Mouse (Mus musculus) CH12.LX (cell line): Measurements from ENCODE around the gene Wdr24. TPM values are rescaled to one million over a fixed set of nuclear protein-coding genes. Genes with fewer than 3 reads are reported as not detected.

Source experiments
- DNase-seq: peaks from one replicate; pipeline ENCODE4 v3.0.0-alpha.2; 2013; ENCODE audit errors: extremely low read depth
- H3K27ac ChIP-seq: 2 replicates; pipeline ENCODE4 v1.5.1; 2012; ENCODE audit warnings: low read depth, mild to moderate bottlenecking, control low read depth, moderate library complexity; ENCODE audit not compliant: insufficient read depth
- H3K27me3 ChIP-seq: replicated peaks from 2 replicates; pipeline ENCODE3; 2012; ENCODE audit warnings: inconsistent platforms
- H3K36me3 ChIP-seq, 2 experiments: replicated peaks in 1 of 2; 2 replicates each; pipeline versions ENCODE3 to v1.6.1; 2012; ENCODE audit warnings: inconsistent platforms in 1 of 2, low read length in 1 of 2, mild to moderate bottlenecking in 1 of 2, mixed read lengths in 1 of 2, moderate library complexity in 1 of 2; ENCODE audit not compliant: control insufficient read depth in 1 of 2, insufficient read depth in 1 of 2
- H3K4me1 ChIP-seq, 2 experiments: 2 replicates each; pipeline ENCODE4 v1.6.1; 2012; ENCODE audit warnings: inconsistent platforms in 1 of 2, moderate library complexity in 1 of 2; ENCODE audit not compliant: insufficient read depth in 2 of 2, control insufficient read depth in 1 of 2
- H3K4me2 ChIP-seq: 2 replicates; pipeline ENCODE4 v1.6.1; 2012; ENCODE audit warnings: low read depth, mild to moderate bottlenecking, control low read depth; ENCODE audit not compliant: poor library complexity, insufficient read depth, severe bottlenecking
- H3K4me3 ChIP-seq, 3 experiments: fragments of 150-350 bp in 1 of 3; sonication (generic) in 1 of 3; replicated peaks in 1 of 3; 2 replicates each; pipeline versions ENCODE3 to v1.5.1; 2011 to 2012; ENCODE audit warnings: low read depth in 2 of 3, low read length in 2 of 3, mild to moderate bottlenecking in 2 of 3, moderate library complexity in 2 of 3, control low read depth in 1 of 3, improper control_type of control experiment in 1 of 3, inconsistent platforms in 1 of 3, mixed read lengths in 1 of 3; ENCODE audit not compliant: poor library complexity in 1 of 3
- H3K79me2 ChIP-seq: replicated peaks from 2 replicates; pipeline ENCODE4 v1.6.1; 2012; ENCODE audit warnings: mild to moderate bottlenecking, moderate library complexity; ENCODE audit not compliant: control insufficient read depth, poor library complexity, insufficient read depth, severe bottlenecking; ENCODE audit errors: extremely low read depth
- H3K9ac ChIP-seq: 2 replicates; pipeline ENCODE4 v1.6.1; 2012; ENCODE audit warnings: low read depth, mild to moderate bottlenecking, control low read depth, moderate library complexity; ENCODE audit not compliant: insufficient read depth
- H3K9me3 ChIP-seq: replicated peaks from 2 replicates; pipeline ENCODE3; 2012; ENCODE audit warnings: low read length, inconsistent platforms, mixed read lengths
- CHD1 ChIP-seq: IDR thresholded peaks from 2 replicates; pipeline ENCODE4 v1.6.1; 2012; ENCODE audit warnings: low read depth, low read length, improper control_type of control experiment, inconsistent platforms
- CTCF ChIP-seq, 2 experiments: IDR thresholded peaks in 1 of 2; conservative IDR thresholded peaks in 1 of 2; 2 replicates each; pipeline ENCODE4 v1.5.1; 2011 to 2012; ENCODE audit warnings: low read depth in 2 of 2, low read length in 2 of 2, improper control_type of control experiment in 1 of 2, inconsistent platforms in 1 of 2, mild to moderate bottlenecking in 1 of 2, moderate library complexity in 1 of 2
- ELF1 ChIP-seq: IDR thresholded peaks from 2 replicates; pipeline ENCODE4 v1.6.1; 2014; ENCODE audit warnings: low read depth, mild to moderate bottlenecking, inconsistent platforms, low read length, improper control_type of control experiment
- EP300 ChIP-seq: IDR thresholded peaks from 2 replicates; pipeline ENCODE4 v1.6.1; 2011; ENCODE audit warnings: low read length, improper control_type of control experiment
- HCFC1 ChIP-seq: IDR thresholded peaks from 2 replicates; pipeline ENCODE4 v1.6.1; 2012; ENCODE audit warnings: low read depth, mild to moderate bottlenecking, inconsistent platforms, low read length, improper control_type of control experiment
- IRF4 ChIP-seq: IDR thresholded peaks from 2 replicates; pipeline ENCODE4 v1.6.1; 2014; ENCODE audit warnings: low read depth, mild to moderate bottlenecking, inconsistent platforms, low read length, improper control_type of control experiment
- JUN ChIP-seq: IDR thresholded peaks from 2 replicates; pipeline ENCODE4 v1.6.1; 2011; ENCODE audit warnings: low read depth, mild to moderate bottlenecking, low read length, improper control_type of control experiment, moderate library complexity; ENCODE audit not compliant: insufficient read depth
- JUND ChIP-seq: conservative IDR thresholded peaks from 2 replicates; pipeline ENCODE4 v1.6.1; 2011; ENCODE audit warnings: low read depth, low read length, improper control_type of control experiment
- KAT2A ChIP-seq: IDR thresholded peaks from 2 replicates; pipeline ENCODE4 v1.6.1; 2012; ENCODE audit warnings: low read length, improper control_type of control experiment, inconsistent platforms; ENCODE audit not compliant: insufficient replicate concordance
- MAFK ChIP-seq: IDR thresholded peaks from 2 replicates; pipeline ENCODE4 v1.6.1; 2011; ENCODE audit warnings: low read length, improper control_type of control experiment; ENCODE audit not compliant: insufficient replicate concordance
- MEF2A ChIP-seq: IDR thresholded peaks from 2 replicates; pipeline ENCODE4 v1.6.1; 2014; ENCODE audit warnings: low read depth, mild to moderate bottlenecking, inconsistent platforms, low read length, improper control_type of control experiment, borderline replicate concordance
- MXI1 ChIP-seq: IDR thresholded peaks from 2 replicates; pipeline ENCODE4 v1.6.1; 2011; ENCODE audit warnings: mild to moderate bottlenecking, low read depth, low read length, improper control_type of control experiment
- MYC ChIP-seq: IDR thresholded peaks from 2 replicates; pipeline ENCODE4 v1.6.1; 2011; ENCODE audit warnings: low read depth, mild to moderate bottlenecking, improper control_type of control experiment, low read length
- NELFE ChIP-seq: IDR thresholded peaks from 2 replicates; pipeline ENCODE4 v1.6.1; 2011; ENCODE audit warnings: low read depth, low read length, improper control_type of control experiment
- NRF1 ChIP-seq: IDR thresholded peaks from 2 replicates; pipeline ENCODE4 v1.6.1; 2014; ENCODE audit warnings: low read depth, mild to moderate bottlenecking, inconsistent platforms, low read length, improper control_type of control experiment, moderate library complexity
- POLR2A ChIP-seq: IDR thresholded peaks from 2 replicates; pipeline ENCODE4 v1.6.1; 2011; ENCODE audit warnings: low read depth, mild to moderate bottlenecking, improper control_type of control experiment, low read length
- POLR2AphosphoS2 ChIP-seq: IDR thresholded peaks from 2 replicates; pipeline ENCODE4 v1.6.1; 2011; ENCODE audit warnings: low read depth, low read length, improper control_type of control experiment
- RAD21 ChIP-seq: IDR thresholded peaks from 2 replicates; pipeline ENCODE4 v1.6.1; 2011; ENCODE audit warnings: low read depth, mild to moderate bottlenecking, low read length, improper control_type of control experiment, moderate library complexity
- SIN3A ChIP-seq: IDR thresholded peaks from 2 replicates; pipeline ENCODE4 v1.6.1; 2012; ENCODE audit warnings: low read length, improper control_type of control experiment, inconsistent platforms
- TBP ChIP-seq: conservative IDR thresholded peaks from 2 replicates; pipeline ENCODE4 v1.6.1; 2011; ENCODE audit warnings: low read depth, low read length, improper control_type of control experiment
- TCF12 ChIP-seq: IDR thresholded peaks from 2 replicates; pipeline ENCODE4 v1.6.1; 2014; ENCODE audit warnings: low read depth, mild to moderate bottlenecking, inconsistent platforms, low read length, improper control_type of control experiment
- UBTF ChIP-seq: IDR thresholded peaks from 2 replicates; pipeline ENCODE4 v1.6.1; 2012; ENCODE audit warnings: low read depth, mild to moderate bottlenecking, inconsistent platforms, low read length, improper control_type of control experiment, moderate library complexity
- USF1 ChIP-seq: IDR thresholded peaks from 2 replicates; pipeline ENCODE4 v1.6.1; 2014; ENCODE audit warnings: low read depth, mild to moderate bottlenecking, inconsistent platforms, low read length, improper control_type of control experiment
- USF2 ChIP-seq: conservative IDR thresholded peaks from 2 replicates; pipeline ENCODE4 v1.6.1; 2011; ENCODE audit warnings: low read depth, low read length, improper control_type of control experiment
- ZMIZ1 ChIP-seq: IDR thresholded peaks from 2 replicates; pipeline ENCODE4 v1.6.1; 2012; ENCODE audit warnings: low read depth, mild to moderate bottlenecking, inconsistent platforms, low read length, improper control_type of control experiment
- ZNF384 ChIP-seq: IDR thresholded peaks from 2 replicates; pipeline ENCODE4 v1.6.1; 2012; ENCODE audit warnings: low read depth, low read length, improper control_type of control experiment, inconsistent platforms
- dilution Hi-C: fragments of 300-500 bp; cut with MboI; formaldehyde crosslinking; loops from 2 replicates; pipeline ENCODE4 v1.14.3; 2020; ENCODE audit warnings: low sequenced_read_pairs; ENCODE audit not compliant: extremely low pct_unique_long_range_greater_than_20kb, extremely low pct_ligation_motif_present
- in situ Hi-C: fragments of 300-500 bp; cut with MboI; formaldehyde crosslinking; loops from 3 replicates; pipeline ENCODE4 v1.14.3; 2019; ENCODE audit warnings: low sequenced_read_pairs, low pct_ligation_motif_present, low pct_unique_long_range_greater_than_20kb, mixed read lengths
- polyA plus RNA-seq: library from polyadenylated mRNA; unstranded; fragments of >175 nt; gene quantifications from 2 replicates; pipeline ENCODE4 v1.2.1, GENCODE M21; 2012; ENCODE audit warnings: low read depth; ENCODE audit not compliant: insufficient read length
- total RNA-seq, 2 experiments: library from RNA; depleted of rRNA; stranded (reverse); fragments of 300-350 nt in 1 of 2; fragments of >200 nt in 1 of 2; gene quantifications; 2 replicates each; pipeline ENCODE4 v1.2.3; 2012 to 2014

The Wdr24 gene
- total and polyA plus RNA-seq, 3 experiments: 20.4 to 28.6 (median 20.9) TPM

DNA sequence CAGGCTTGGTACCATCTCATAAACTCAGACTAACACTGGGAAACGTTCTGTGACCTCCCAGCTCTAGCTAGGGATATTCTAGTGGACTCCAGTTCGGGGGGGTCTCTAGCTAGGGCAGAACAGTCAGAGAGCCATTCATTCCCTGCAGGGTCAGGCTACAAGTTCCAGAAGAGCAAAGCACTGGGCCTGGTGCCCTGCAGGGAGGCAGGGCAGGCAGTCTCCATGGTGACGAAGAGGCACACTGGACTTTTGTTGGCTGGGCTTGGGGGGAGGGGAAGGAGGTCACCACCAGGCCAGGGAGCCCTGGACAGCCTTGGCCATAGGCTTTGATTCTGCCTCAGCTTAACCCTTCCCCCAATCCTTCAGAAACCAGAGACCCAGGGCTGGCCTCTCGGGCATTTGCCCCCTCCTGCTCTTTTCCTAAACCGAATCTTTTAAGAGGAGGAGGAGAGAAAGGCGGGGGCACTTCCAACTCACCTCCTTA, 27.8 kb upstream of the Wdr24 start, which contains the start of gene AC134908.4:
Gene AC134908.4, minus strand, starts transcription at position 51 of the 484 bp plus-strand sequence.
- Histone ChIP-seq H3K4me3 (peak within 1 kb of the TSS; percentile 64 to 78 (median 67)), H3K27me3 (peaks cover 20% of the 10 kb centered on the region), H3K9me3 (peaks cover 2% of the 10 kb centered on the region), H3K4me2 (peak within 1 kb of the TSS; percentile 75), H3K4me1 (peaks cover 14 to 32% of the 10 kb centered on the region in 2 experiments), H3K9ac (peak within 1 kb of the TSS; percentile 81), H3K36me3 (peaks cover 0 to 11% of the 10 kb centered on the region in 2 experiments), H3K79me2 (0 out of 2 replicates have a peak, but pooled peaks cover 3% of the 10 kb centered on the region), H3K27ac (no peak within 1 kb of the TSS)
- in situ Hi-C loops: loop anchor here (10.0 kb wide), 1 partner anchor 61 kb away; the partner anchor contains the start of gene Mslnl
- no peak for DNase-seq
- dilution Hi-C loops: no loop called here
- no peak for TF ChIP-seq POLR2AphosphoS2
- no peak for TF ChIP-seq NRF1
- no peak for TF ChIP-seq MAFK
- TF ChIP-seq MEF2A: no peak
- no peak for TF ChIP-seq CTCF (conservative IDR thresholded peaks at IDR 0.05 in 1 of 2, IDR thresholded peaks at IDR 0.05 in 1 of 2; ENCODE audit: low read depth in 2 of 2, low read length in 2 of 2)
- TF ChIP-seq EP300: no peak
- no peak for TF ChIP-seq SIN3A
- no peak for TF ChIP-seq ZNF384
- TF ChIP-seq TBP: no peak
- no peak for TF ChIP-seq ELF1
- TF ChIP-seq MXI1: no peak
- TF ChIP-seq USF2: no peak

DNA sequence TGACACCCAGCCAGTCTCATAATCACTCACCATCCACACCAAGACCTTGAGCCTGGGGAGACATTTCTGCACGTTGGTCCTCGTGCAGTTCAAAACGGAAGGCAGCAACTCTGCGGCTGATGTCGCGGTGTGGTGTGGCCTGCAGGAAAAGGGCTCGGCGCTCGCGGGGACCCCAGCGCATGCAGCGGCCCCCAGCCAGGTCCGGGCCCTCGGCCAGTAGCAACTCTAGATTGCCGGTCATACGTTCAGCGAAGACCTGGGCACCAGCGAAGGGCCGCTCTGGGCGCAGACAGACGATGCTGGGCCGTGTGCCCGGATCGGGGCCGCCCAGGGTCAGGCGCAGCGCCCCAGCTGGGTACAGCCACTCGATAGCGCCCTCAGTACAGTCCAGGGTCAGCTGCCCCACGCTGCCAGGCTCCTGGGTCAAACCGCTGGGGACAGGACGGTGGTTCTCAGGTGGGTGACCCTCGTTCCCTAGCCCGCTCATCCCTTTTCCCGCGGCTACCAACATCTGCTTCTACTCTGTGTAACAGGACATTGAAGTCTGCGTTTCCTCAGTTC, 27.1 kb upstream of the Wdr24 start:
- in situ Hi-C loops (loop anchor here (10.0 kb wide), 1 partner anchor 61 kb away; the partner anchor contains the start of gene Mslnl), dilution Hi-C loops (no loop called here)
- peak overlapping the region; percentile 64 to 78 (median 67) for H3K4me3 ChIP-seq
- peaks cover 0 to 8% of the 10 kb centered on the region in 2 experiments for H3K36me3 ChIP-seq
- peak overlapping the region; percentile 75 for H3K4me2 ChIP-seq
- H3K9ac ChIP-seq: peak overlapping the region; percentile 81
- H3K79me2 ChIP-seq: no peaks in the 10 kb centered on the region
- no peak overlapping the region for H3K27ac ChIP-seq
- peaks cover 2% of the 10 kb centered on the region for H3K9me3 ChIP-seq
- H3K4me1 ChIP-seq: peaks cover 14 to 25% of the 10 kb centered on the region in 2 experiments
- H3K27me3 ChIP-seq: peaks cover 22% of the 10 kb centered on the region
- TF ChIP-seq JUND: no peak
- no peak for TF ChIP-seq NELFE
- no peak for TF ChIP-seq IRF4
- TF ChIP-seq JUN: no peak
- TF ChIP-seq USF1: no peak
- TF ChIP-seq MYC: no peak
- TF ChIP-seq RAD21: no peak
- TF ChIP-seq TCF12: no peak
- TF ChIP-seq CHD1: no peak
- TF ChIP-seq SIN3A: no peak; the same call in 1 of the 2 replicates
- no peak for TF ChIP-seq HCFC1
- no peak; the same call in 1 of the 2 replicates for TF ChIP-seq UBTF
- no peak for TF ChIP-seq POLR2A
- no peak for TF ChIP-seq TBP
- no peak for TF ChIP-seq CTCF (conservative IDR thresholded peaks at IDR 0.05 in 1 of 2, IDR thresholded peaks at IDR 0.05 in 1 of 2; ENCODE audit: low read depth in 2 of 2, low read length in 2 of 2)
- TF ChIP-seq POLR2AphosphoS2: no peak
- TF ChIP-seq KAT2A: no peak
- no peak for TF ChIP-seq ZMIZ1
- DNase-seq: no peak
